Mouse (Mus musculus) limb, embryonic 10.5 days (tissue): ENCODE data around the gene Ceacam16. TPM values are rescaled to one million over a fixed set of nuclear protein-coding genes. Genes with fewer than 3 reads are reported as not detected.
A peak's percentile ranks its signal among the peaks of the same experiment; 100 is the strongest.

ENCODE experiments used
- DNase-seq: peaks from one replicate; pipeline ENCODE4 v3.0.0-alpha.2; 2017; ENCODE audit warnings: low spot score
- H3K27ac ChIP-seq: fragments of 300-500 bp; sonication (generic); 2 replicates; pipeline ENCODE4 v1.5.1; 2016; ENCODE audit warnings: mild to moderate bottlenecking
- H3K27me3 ChIP-seq: fragments of 300-500 bp; sonication (generic); 2 replicates; pipeline ENCODE4 v1.6.1; 2016; ENCODE audit warnings: low read depth, mild to moderate bottlenecking; ENCODE audit not compliant: poor library complexity, severe bottlenecking
- H3K36me3 ChIP-seq: fragments of 300-500 bp; sonication (generic); 2 replicates; pipeline ENCODE4 v1.6.1; 2016; ENCODE audit warnings: mild to moderate bottlenecking, moderate library complexity
- H3K4me1 ChIP-seq: fragments of 300-500 bp; sonication (generic); 2 replicates; pipeline ENCODE4 v1.6.1; 2016
- H3K4me3 ChIP-seq: fragments of 300-500 bp; sonication (generic); 2 replicates; pipeline ENCODE4 v1.5.1; 2016; ENCODE audit warnings: mild to moderate bottlenecking, moderate library complexity
- H3K9me3 ChIP-seq: fragments of 300-500 bp; sonication (generic); replicated peaks from 2 replicates; pipeline ENCODE4 v1.6.1; 2016; ENCODE audit warnings: mild to moderate bottlenecking
- whole genome bisulfite sequencing: fragments of 180-500 bp; shearing (Covaris S2); methylation state at CpG from one replicate; pipeline ENCODE4 v1.1.7; 2016; 5-methylcytosine and 5-hydroxymethylcytosine counted together
- polyA plus RNA-seq: library from polyadenylated mRNA; unstranded; fragments of >200 nt; fragmentation: Nextera tagmentation; extraction: Ambion mirVana; gene quantifications from 2 replicates; pipeline ENCODE4 v1.2.1, GENCODE M21; 2016

Ceacam16 gene
- not detected in 2 replicates for polyA plus RNA-seq

GRCm38 (mm10) chr7:19861199-19861598 is at the start of gene Ceacam16:
Ceacam16 (minus strand) TSS chr7:19861299.
- 85% methylated on average over 9 of the region's 9 CpGs for WGBS

GRCm38 (mm10) chr7:19910421-19911291 is 49.6 kb upstream of the Ceacam16 start:
- peak; percentile 87 for DNase-seq
- peaks cover 26% of the 10 kb centered on the region for H3K36me3 ChIP-seq
- H3K27ac ChIP-seq, result no peak overlapping the region
- H3K4me3 ChIP-seq, result no peak overlapping the region
- H3K27me3 ChIP-seq, result no peaks in the 10 kb centered on the region
- WGBS, result 49% methylated on average over 21 of the region's 21 CpGs
- no peaks in the 10 kb centered on the region for H3K9me3 ChIP-seq
- no peaks in the 10 kb centered on the region for H3K4me1 ChIP-seq

More at GRCm38 (mm10) chr7:19861199-19861598, at the start of gene Ceacam16:
- Histone ChIP-seq H3K36me3 (no peaks in the 10 kb centered on the region), H3K9me3 (no peaks in the 10 kb centered on the region), H3K27ac (no peak within 1 kb of the TSS), H3K27me3 (no peaks in the 10 kb centered on the region), H3K4me1 (no peaks in the 10 kb centered on the region), H3K4me3 (no peak within 1 kb of the TSS)
- no peak for DNase-seq

GRCm38 (mm10) chr7:19889881-19890280 is 28.8 kb upstream of the Ceacam16 start:
- DNase-seq, result peak; percentile 53
- Histone ChIP-seq H3K27ac (no peak overlapping the region), H3K9me3 (no peaks in the 10 kb centered on the region), H3K27me3 (no peaks in the 10 kb centered on the region), H3K36me3 (no peaks in the 10 kb centered on the region), H3K4me1 (no peaks in the 10 kb centered on the region), H3K4me3 (no peak overlapping the region)
- WGBS, result 48% methylated on average over 8 of the region's 8 CpGs

GRCm38 (mm10) chr7:19887849-19888248 is 26.8 kb upstream of the Ceacam16 start, which contains the start of gene Ceacam19:
Ceacam19 (minus strand) TSS chr7:19887965.
- Histone ChIP-seq H3K4me3 (no peak within 1 kb of the TSS), H3K9me3 (no peaks in the 10 kb centered on the region)
- WGBS, result 77% methylated on average over 7 of the region's 7 CpGs

GRCm38 (mm10) chr7:19880754-19881153 is 19.7 kb upstream of the Ceacam16 start:
- no peaks in the 10 kb centered on the region for H3K9me3 ChIP-seq
- H3K27ac ChIP-seq, result no peak overlapping the region
- H3K27me3 ChIP-seq, result no peaks in the 10 kb centered on the region
- WGBS, result 81% methylated on average over 8 of the region's 8 CpGs
- no peaks in the 10 kb centered on the region for H3K36me3 ChIP-seq
- DNase-seq, result no peak
- H3K4me1 ChIP-seq, result no peaks in the 10 kb centered on the region
- H3K4me3 ChIP-seq, result no peak overlapping the region

More at GRCm38 (mm10) chr7:19887849-19888248, 26.8 kb upstream of the Ceacam16 start, which contains the start of gene Ceacam19:
- H3K36me3 ChIP-seq, result no peaks in the 10 kb centered on the region
- no peak for DNase-seq
- H3K27me3 ChIP-seq, result no peaks in the 10 kb centered on the region
- no peaks in the 10 kb centered on the region for H3K4me1 ChIP-seq
- H3K27ac ChIP-seq, result no peak within 1 kb of the TSS

GRCm38 (mm10) chr7:19876781-19877425 is 15.8 kb upstream of the Ceacam16 start:
- WGBS, result 55% methylated on average over 14 of the region's 14 CpGs
- DNase-seq, result no peak

GRCm38 (mm10) chr7:19875948-19876682 is 15.0 kb upstream of the Ceacam16 start:
- H3K27ac ChIP-seq, result no peak overlapping the region
- H3K4me3 ChIP-seq, result no peak overlapping the region
- DNase-seq, result no peak
- H3K9me3 ChIP-seq, result no peaks in the 10 kb centered on the region
- H3K4me1 ChIP-seq, result no peaks in the 10 kb centered on the region
- H3K36me3 ChIP-seq, result no peaks in the 10 kb centered on the region
- H3K27me3 ChIP-seq, result no peaks in the 10 kb centered on the region
- WGBS, result 58% methylated on average over 13 of the region's 13 CpGs

More at GRCm38 (mm10) chr7:19876781-19877425, 15.8 kb upstream of the Ceacam16 start:
- H3K9me3 ChIP-seq, result no peaks in the 10 kb centered on the region
- no peaks in the 10 kb centered on the region for H3K36me3 ChIP-seq
- no peaks in the 10 kb centered on the region for H3K27me3 ChIP-seq
- no peak overlapping the region for H3K27ac ChIP-seq
- no peak overlapping the region for H3K4me3 ChIP-seq
- no peaks in the 10 kb centered on the region for H3K4me1 ChIP-seq

GRCm38 (mm10) chr7:19871943-19872601 is 11.0 kb upstream of the Ceacam16 start:
- 44% methylated on average over 5 of the region's 5 CpGs for WGBS
- peak; percentile 37 for DNase-seq

GRCm38 (mm10) chr7:19871137-19871621 is 10.1 kb upstream of the Ceacam16 start:
- DNase-seq, result no peak
- Histone ChIP-seq H3K27me3 (no peaks in the 10 kb centered on the region), H3K4me3 (no peak overlapping the region), H3K36me3 (no peaks in the 10 kb centered on the region), H3K27ac (no peak overlapping the region), H3K9me3 (no peaks in the 10 kb centered on the region), H3K4me1 (no peaks in the 10 kb centered on the region)
- WGBS, result 72% methylated on average over 10 of the region's 10 CpGs

More at GRCm38 (mm10) chr7:19871943-19872601, 11.0 kb upstream of the Ceacam16 start:
- H3K36me3 ChIP-seq, result no peaks in the 10 kb centered on the region
- no peak overlapping the region for H3K4me3 ChIP-seq
- no peak overlapping the region for H3K27ac ChIP-seq
- H3K4me1 ChIP-seq, result no peaks in the 10 kb centered on the region
- no peaks in the 10 kb centered on the region for H3K9me3 ChIP-seq
- H3K27me3 ChIP-seq, result no peaks in the 10 kb centered on the region

- no peaks in the 10 kb centered on the region for H3K36me3 ChIP-seq
- H3K4me3 ChIP-seq, result no peak overlapping the region
- H3K9me3 ChIP-seq, result no peaks in the 10 kb centered on the region
- WGBS, result 90% methylated on average over 16 of the region's 16 CpGs
- no peak for DNase-seq
- H3K27me3 ChIP-seq, result no peaks in the 10 kb centered on the region
- H3K4me1 ChIP-seq, result no peaks in the 10 kb centered on the region
- no peak overlapping the region for H3K27ac ChIP-seq
Observed at GRCm38 (mm10) chr7:19867751-19868399, 6.8 kb upstream of the Ceacam16 start.

GRCm38 (mm10) chr7:19866490-19866889 is 5.4 kb upstream of the Ceacam16 start:
- 84% methylated on average over 6 of the region's 6 CpGs for WGBS
- Histone ChIP-seq H3K4me1 (no peaks in the 10 kb centered on the region), H3K4me3 (no peak overlapping the region), H3K36me3 (no peaks in the 10 kb centered on the region), H3K27ac (no peak overlapping the region), H3K9me3 (no peaks in the 10 kb centered on the region), H3K27me3 (no peaks in the 10 kb centered on the region)
- no peak for DNase-seq
